Mouse (Mus musculus) kidney, embryonic 14.5 days (tissue): Measurements from ENCODE around the gene Ccdc163. TPM values are rescaled to one million over a fixed set of nuclear protein-coding genes. Genes with fewer than 3 reads are reported as not detected.

Source experiments
- ATAC-seq: fragments of 200-750 bp; cut with Nextera tagmentation; 2 replicates; pipeline ENCODE4 v1.8.0; 2017; ENCODE audit warnings: moderate number of reproducible peaks, mild to moderate bottlenecking, moderate TSS enrichment, moderate library complexity; ENCODE audit not compliant: low FRiP score, low TSS enrichment
- H3K27ac ChIP-seq: fragments of 300-500 bp; sonication (generic); 2 replicates; pipeline ENCODE4 v1.5.1; 2014; ENCODE audit warnings: low read depth, mild to moderate bottlenecking, low read length, moderate library complexity, mixed read lengths
- H3K27me3 ChIP-seq: fragments of 300-500 bp; sonication (generic); 2 replicates; pipeline ENCODE4 v1.6.1; 2014; ENCODE audit warnings: mild to moderate bottlenecking, low read length; ENCODE audit not compliant: control insufficient read depth, insufficient read depth
- H3K36me3 ChIP-seq: fragments of 300-500 bp; sonication (generic); 2 replicates; pipeline ENCODE4 v1.6.1; 2014; ENCODE audit warnings: low read length, mixed read lengths; ENCODE audit not compliant: control insufficient read depth, insufficient read depth
- H3K4me1 ChIP-seq: fragments of 300-500 bp; sonication (generic); 2 replicates; pipeline ENCODE4 v1.6.1; 2014; ENCODE audit warnings: low read length, mixed read lengths; ENCODE audit not compliant: control insufficient read depth, insufficient read depth
- H3K4me2 ChIP-seq: fragments of 300-500 bp; sonication (generic); replicated peaks from 2 replicates; pipeline ENCODE4 v1.6.1; 2014; ENCODE audit warnings: low read depth, mild to moderate bottlenecking, low read length
- H3K4me3 ChIP-seq: fragments of 300-500 bp; sonication (generic); 2 replicates; pipeline ENCODE4 v1.5.1; 2014; ENCODE audit warnings: mild to moderate bottlenecking, low read length
- H3K9ac ChIP-seq: fragments of 300-500 bp; sonication (generic); 2 replicates; pipeline ENCODE4 v1.6.1; 2014; ENCODE audit warnings: low read depth, mild to moderate bottlenecking, low read length, moderate library complexity
- H3K9me3 ChIP-seq: fragments of 300-500 bp; sonication (generic); 2 replicates; pipeline ENCODE4 v1.6.1; 2016; ENCODE audit warnings: low read length; ENCODE audit not compliant: control insufficient read depth
- WGBS: fragments of 180-500 bp; shearing (Covaris S2); extraction: QIAGEN DNeasy Blood & Tissue Kit; methylation state at CpG from one replicate; pipeline ENCODE4 v1.1.7; 2014; 5-methylcytosine and 5-hydroxymethylcytosine counted together
- polyA plus RNA-seq: library from polyadenylated mRNA; unstranded; fragments of >200 nt; fragmentation: Nextera tagmentation; extraction: Ambion mirVana; gene quantifications from 2 replicates; pipeline ENCODE4 v1.2.1, GENCODE M21; 2014

Ccdc163 gene
- polyA plus RNA-seq, 1 experiment from 2014 or later: 39.6 TPM

- Histone ChIP-seq H3K27ac (no peak overlapping the region), H3K27me3 (no peaks in the 10 kb centered on the region), H3K4me1 (peaks cover 19% of the 10 kb centered on the region; the same call in 1 of the 2 replicates), H3K36me3 (peaks cover 66% of the 10 kb centered on the region), H3K4me2 (no peak overlapping the region), H3K9ac (no peak overlapping the region), H3K9me3 (no peaks in the 10 kb centered on the region), H3K4me3 (no peak overlapping the region)
- no peak for ATAC-seq
- WGBS: 86% methylated on average over 4 of the region's 4 CpGs
Observed at GRCm38 (mm10) chr4:116689309-116689876, 18.9 kb upstream of the Ccdc163 start.

- no peak overlapping the region for H3K9ac ChIP-seq
- H3K4me2 ChIP-seq: no peak overlapping the region
- H3K27me3 ChIP-seq: no peaks in the 10 kb centered on the region
- H3K4me3 ChIP-seq: no peak overlapping the region
- peaks cover 7% of the 10 kb centered on the region; the same call in 1 of the 2 replicates for H3K4me1 ChIP-seq
- no peak overlapping the region for H3K27ac ChIP-seq
- 92% methylated on average over 2 of the region's 2 CpGs for WGBS
- no peaks in the 10 kb centered on the region for H3K9me3 ChIP-seq
- peaks cover 88% of the 10 kb centered on the region for H3K36me3 ChIP-seq
- ATAC-seq: no peak
Observed at GRCm38 (mm10) chr4:116692146-116692545, 16.2 kb upstream of the Ccdc163 start.

- WGBS: 86% methylated on average over 2 of the region's 2 CpGs
- H3K27ac ChIP-seq: no peak overlapping the region
- no peak overlapping the region for H3K4me2 ChIP-seq
- no peak for ATAC-seq
- H3K27me3 ChIP-seq: no peaks in the 10 kb centered on the region
- H3K9me3 ChIP-seq: no peaks in the 10 kb centered on the region
- peaks cover 91% of the 10 kb centered on the region for H3K36me3 ChIP-seq
- no peak overlapping the region for H3K9ac ChIP-seq
- no peaks in the 10 kb centered on the region for H3K4me1 ChIP-seq
- H3K4me3 ChIP-seq: no peak overlapping the region
Observed at GRCm38 (mm10) chr4:116693785-116694184, 14.5 kb upstream of the Ccdc163 start.

GRCm38 (mm10) chr4:116698693-116699342, 9.5 kb upstream of the Ccdc163 start:
- Histone ChIP-seq H3K36me3 (peaks cover 71% of the 10 kb centered on the region), H3K4me1 (no peaks in the 10 kb centered on the region), H3K27ac (no peak overlapping the region), H3K4me2 (no peak overlapping the region), H3K27me3 (no peaks in the 10 kb centered on the region), H3K4me3 (no peak overlapping the region), H3K9ac (no peak overlapping the region), H3K9me3 (no peaks in the 10 kb centered on the region)
- ATAC-seq: no peak
- 95% methylated on average over 2 of the region's 2 CpGs for WGBS

- Histone ChIP-seq H3K4me3 (no peak overlapping the region), H3K27ac (no peak overlapping the region), H3K36me3 (peaks cover 52% of the 10 kb centered on the region), H3K4me1 (no peaks in the 10 kb centered on the region), H3K4me2 (no peak overlapping the region), H3K27me3 (no peaks in the 10 kb centered on the region), H3K9ac (no peak overlapping the region), H3K9me3 (no peaks in the 10 kb centered on the region)
- 67% methylated on average over 1 of the region's 1 CpGs for WGBS
- no peak for ATAC-seq
Observed at GRCm38 (mm10) chr4:116700964-116701363, 7.3 kb upstream of the Ccdc163 start.

GRCm38 (mm10) chr4:116703804-116704203, 4.5 kb upstream of the Ccdc163 start:
- H3K9me3 ChIP-seq: no peaks in the 10 kb centered on the region
- peaks cover 30% of the 10 kb centered on the region for H3K36me3 ChIP-seq
- H3K4me1 ChIP-seq: 0 out of 2 replicates have a peak, but pooled peaks cover 6% of the 10 kb centered on the region
- H3K27me3 ChIP-seq: no peaks in the 10 kb centered on the region
- no peak overlapping the region for H3K27ac ChIP-seq
- WGBS: 32% methylated on average over 6 of the region's 6 CpGs
- H3K4me3 ChIP-seq: no peak overlapping the region
- no peak overlapping the region for H3K9ac ChIP-seq
- no peak for ATAC-seq
- H3K4me2 ChIP-seq: no peak overlapping the region

GRCm38 (mm10) chr4:116707666-116708065, 643 bp upstream of the Ccdc163 start:
- no peaks in the 10 kb centered on the region for H3K27me3 ChIP-seq
- H3K4me2 ChIP-seq: peak overlapping the region; percentile 64
- 0 out of 2 replicates have a peak, but pooled peaks cover 6% of the 10 kb centered on the region for H3K4me1 ChIP-seq
- H3K4me3 ChIP-seq: peak overlapping the region; percentile 69
- peak overlapping the region; percentile 65 for H3K9ac ChIP-seq
- 18% methylated on average over 9 of the region's 9 CpGs for WGBS
- 0 out of 2 replicates have a peak, but pooled peaks have one; percentile 8 for ATAC-seq
- H3K27ac ChIP-seq: no peak overlapping the region
- H3K9me3 ChIP-seq: no peaks in the 10 kb centered on the region
- peaks cover 7% of the 10 kb centered on the region for H3K36me3 ChIP-seq

GRCm38 (mm10) chr4:116708791-116709390, 582 bp downstream of the Ccdc163 start:
- 5% methylated on average over 9 of the region's 9 CpGs for WGBS
- peak overlapping the region; percentile 55; the same call in 1 of the 2 replicates for H3K9ac ChIP-seq
- 0 out of 2 replicates have a peak, but pooled peaks cover 6% of the 10 kb centered on the region for H3K4me1 ChIP-seq
- H3K4me3 ChIP-seq: peak overlapping the region; percentile 69
- H3K9me3 ChIP-seq: no peaks in the 10 kb centered on the region
- H3K27me3 ChIP-seq: no peaks in the 10 kb centered on the region
- no peak overlapping the region for H3K27ac ChIP-seq
- H3K4me2 ChIP-seq: peak overlapping the region; percentile 59
- ATAC-seq: peak; percentile 5; the same call in 1 of the 2 replicates
- H3K36me3 ChIP-seq: peaks cover 3% of the 10 kb centered on the region; the same call in 1 of the 2 replicates

GRCm38 (mm10) chr4:116710154-116710553, 1.8 kb downstream of the Ccdc163 start:
- no peak overlapping the region for H3K4me2 ChIP-seq
- WGBS: 94% methylated on average over 2 of the region's 2 CpGs
- no peak for ATAC-seq

More at GRCm38 (mm10) chr4:116710154-116710553, 1.8 kb downstream of the Ccdc163 start:
- Histone ChIP-seq H3K27ac (no peak overlapping the region), H3K36me3 (peaks cover 7% of the 10 kb centered on the region; the same call in 1 of the 2 replicates), H3K4me3 (no peak overlapping the region), H3K9ac (no peak overlapping the region), H3K27me3 (no peaks in the 10 kb centered on the region), H3K9me3 (no peaks in the 10 kb centered on the region), H3K4me1 (0 out of 2 replicates have a peak, but pooled peaks cover 6% of the 10 kb centered on the region)
